Mouse (Mus musculus): ENCODE measurements around the gene Acvr1. TPM values are rescaled to one million over a fixed set of nuclear protein-coding genes. Genes with fewer than 3 reads are reported as not detected.

Acvr1 gene
- polyA plus RNA-seq, 1 experiment from 2014 or later: 8.7 TPM

- no peaks in the 10 kb centered on the region for H3K4me1 ChIP-seq
- no peak overlapping the region for H3K9ac ChIP-seq
- WGBS: 92% methylated on average over 13 of the region's 13 CpGs
- no peak overlapping the region for H3K27ac ChIP-seq
- no peaks in the 10 kb centered on the region for H3K27me3 ChIP-seq
- no peaks in the 10 kb centered on the region for H3K9me3 ChIP-seq
- ATAC-seq (ENCODE audit: insufficient number of reproducible peaks, low FRiP score, low TSS enrichment, low read depth): no peak
- H3K4me3 ChIP-seq: no peak overlapping the region
- H3K36me3 ChIP-seq: peaks cover 3% of the 10 kb centered on the region; the same call in 1 of the 2 replicates
- H3K4me2 ChIP-seq: no peak overlapping the region
These were observed 141.4 kb downstream of the Acvr1 start for GRCm38 (mm10) chr2:58425436-58426004.

DNA sequence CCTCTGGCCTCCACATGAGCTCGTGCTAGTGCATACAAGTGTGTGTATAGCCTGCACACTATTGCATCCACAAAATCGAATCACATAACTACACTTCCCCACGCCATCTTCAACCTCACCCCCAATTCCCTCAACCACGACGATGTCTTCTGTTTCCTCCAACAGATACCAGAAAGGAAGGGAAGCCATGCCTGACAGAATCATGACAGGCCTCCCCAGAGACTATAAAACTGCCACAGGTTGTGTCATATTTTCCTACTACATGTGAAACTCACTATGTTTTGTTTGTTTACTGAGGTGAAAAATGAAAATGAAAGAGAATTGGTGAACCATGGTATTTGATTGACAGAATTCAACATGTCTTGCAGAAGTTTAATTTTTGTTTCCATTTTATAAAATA is 143.6 kb downstream of the Acvr1 start:
- H3K4me1 ChIP-seq: no peaks in the 10 kb centered on the region
- no peak for ATAC-seq (ENCODE audit: insufficient number of reproducible peaks, low FRiP score, low TSS enrichment, low read depth)
- peaks cover 3% of the 10 kb centered on the region; the same call in 1 of the 2 replicates for H3K36me3 ChIP-seq
- H3K27me3 ChIP-seq: no peaks in the 10 kb centered on the region
- no peak overlapping the region for H3K4me2 ChIP-seq
- H3K4me3 ChIP-seq: no peak overlapping the region
- WGBS: 82% methylated on average over 5 of the region's 5 CpGs
- H3K9me3 ChIP-seq: no peaks in the 10 kb centered on the region
- H3K9ac ChIP-seq: no peak overlapping the region
- no peak overlapping the region for H3K27ac ChIP-seq

- H3K27me3 ChIP-seq: no peaks in the 10 kb centered on the region
- no peak overlapping the region for H3K27ac ChIP-seq
- H3K4me2 ChIP-seq: no peak overlapping the region
- H3K4me3 ChIP-seq: no peak overlapping the region
- H3K9ac ChIP-seq: no peak overlapping the region
- 84% methylated on average over 8 of the region's 8 CpGs for WGBS
- no peak for ATAC-seq (ENCODE audit: insufficient number of reproducible peaks, low FRiP score, low TSS enrichment, low read depth)
- H3K9me3 ChIP-seq: no peaks in the 10 kb centered on the region
- H3K36me3 ChIP-seq: peaks cover 3% of the 10 kb centered on the region; the same call in 1 of the 2 replicates
- no peaks in the 10 kb centered on the region for H3K4me1 ChIP-seq
These were observed 147.4 kb downstream of the Acvr1 start for GRCm38 (mm10) chr2:58419571-58419970.

GRCm38 (mm10) chr2:58418109-58418508 is 148.8 kb downstream of the Acvr1 start:
- Histone ChIP-seq H3K4me1 (no peaks in the 10 kb centered on the region), H3K4me2 (no peak overlapping the region), H3K27me3 (no peaks in the 10 kb centered on the region), H3K4me3 (no peak overlapping the region), H3K36me3 (peaks cover 3% of the 10 kb centered on the region; the same call in 1 of the 2 replicates), H3K9me3 (no peaks in the 10 kb centered on the region), H3K27ac (no peak overlapping the region), H3K9ac (no peak overlapping the region)
- no peak for ATAC-seq (ENCODE audit: insufficient number of reproducible peaks, low FRiP score, low TSS enrichment, low read depth)
- 93% methylated on average over 1 of the region's 1 CpGs for WGBS

- H3K27me3 ChIP-seq: no peaks in the 10 kb centered on the region
- no peak overlapping the region for H3K4me2 ChIP-seq
- H3K9ac ChIP-seq: no peak overlapping the region
- no peaks in the 10 kb centered on the region for H3K9me3 ChIP-seq
- H3K27ac ChIP-seq: no peak overlapping the region
- WGBS: 79% methylated on average over 9 of the region's 9 CpGs
- no peaks in the 10 kb centered on the region for H3K4me1 ChIP-seq
- peaks cover 3% of the 10 kb centered on the region; the same call in 1 of the 2 replicates for H3K36me3 ChIP-seq
- ATAC-seq (ENCODE audit: insufficient number of reproducible peaks, low FRiP score, low TSS enrichment, low read depth): no peak
- H3K4me3 ChIP-seq: no peak overlapping the region
These were observed 149.3 kb downstream of the Acvr1 start for GRCm38 (mm10) chr2:58417684-58418083.

DNA sequence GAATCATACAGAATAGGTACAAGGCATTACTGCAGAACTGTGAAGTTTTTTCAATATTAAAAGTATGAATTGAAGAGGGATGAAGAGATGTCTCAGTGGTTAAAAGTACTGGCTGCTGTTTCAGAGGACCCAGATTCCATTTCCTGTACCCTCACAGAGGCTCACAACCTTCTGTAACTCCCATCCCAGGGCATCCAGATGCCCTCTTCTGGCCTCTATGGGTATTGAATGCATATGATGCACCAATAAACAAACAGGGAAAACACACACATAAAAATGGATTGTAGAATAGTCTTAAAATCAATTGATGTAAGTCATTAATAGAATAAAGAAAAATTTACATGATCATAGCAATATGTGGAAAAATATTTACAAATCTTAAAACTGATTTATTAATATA is 151.9 kb downstream of the Acvr1 start:
- Histone ChIP-seq H3K27ac (no peak overlapping the region), H3K27me3 (no peaks in the 10 kb centered on the region), H3K4me2 (no peak overlapping the region), H3K9me3 (no peaks in the 10 kb centered on the region), H3K9ac (no peak overlapping the region), H3K4me3 (no peak overlapping the region), H3K4me1 (no peaks in the 10 kb centered on the region), H3K36me3 (no peaks in the 10 kb centered on the region)
- no peak for ATAC-seq (ENCODE audit: insufficient number of reproducible peaks, low FRiP score, low TSS enrichment, low read depth)

DNA sequence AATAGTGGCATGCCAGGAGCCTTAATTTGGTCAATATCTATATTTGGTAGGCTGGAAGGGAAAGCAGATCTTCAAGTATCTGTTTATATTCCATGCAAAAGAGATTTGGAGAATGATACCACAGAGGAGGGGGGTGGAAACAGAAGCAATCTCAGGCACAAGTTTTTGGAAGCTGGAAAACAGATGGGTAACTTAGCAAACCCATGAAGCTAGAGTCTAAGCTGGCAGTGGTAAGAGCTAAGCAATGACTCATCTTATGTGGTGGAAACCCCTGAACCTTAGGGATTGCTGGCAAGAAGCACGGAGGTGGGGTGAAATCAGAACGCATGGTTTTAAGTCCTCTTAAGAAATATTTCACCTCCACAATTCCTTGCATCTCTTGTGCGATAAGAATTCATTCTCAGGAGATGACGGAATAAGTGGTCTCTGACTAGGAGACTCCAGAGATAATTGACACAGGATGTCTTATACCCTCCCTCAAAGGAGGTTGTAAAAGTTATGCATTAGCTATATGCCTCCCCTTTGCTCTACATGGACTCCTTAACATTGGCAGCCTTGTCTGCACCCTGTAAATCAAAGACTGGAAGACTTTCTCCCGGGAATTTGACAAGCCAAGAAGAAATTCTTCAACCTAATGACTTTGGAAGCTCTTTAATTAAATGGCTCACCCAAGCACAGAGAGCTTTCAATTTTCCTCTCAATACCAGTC is 157.9 kb downstream of the Acvr1 start:
- Histone ChIP-seq H3K9me3 (no peaks in the 10 kb centered on the region), H3K9ac (no peak overlapping the region), H3K27me3 (no peaks in the 10 kb centered on the region), H3K27ac (no peak overlapping the region), H3K4me1 (no peaks in the 10 kb centered on the region), H3K36me3 (no peaks in the 10 kb centered on the region), H3K4me3 (no peak overlapping the region), H3K4me2 (no peak overlapping the region)
- 49% methylated on average over 5 of the region's 5 CpGs for WGBS
- ATAC-seq (ENCODE audit: insufficient number of reproducible peaks, low FRiP score, low TSS enrichment, low read depth): no peak

- Histone ChIP-seq H3K27ac (no peak overlapping the region), H3K27me3 (no peaks in the 10 kb centered on the region), H3K4me3 (no peak overlapping the region), H3K9me3 (no peaks in the 10 kb centered on the region), H3K4me2 (no peak overlapping the region), H3K4me1 (no peaks in the 10 kb centered on the region), H3K9ac (no peak overlapping the region), H3K36me3 (no peaks in the 10 kb centered on the region)
- whole genome bisulfite sequencing: 87% methylated on average over 2 of the region's 2 CpGs
- ATAC-seq (ENCODE audit: insufficient number of reproducible peaks, low FRiP score, low TSS enrichment, low read depth): no peak
These were observed 163.5 kb downstream of the Acvr1 start for GRCm38 (mm10) chr2:58403481-58403880.

DNA sequence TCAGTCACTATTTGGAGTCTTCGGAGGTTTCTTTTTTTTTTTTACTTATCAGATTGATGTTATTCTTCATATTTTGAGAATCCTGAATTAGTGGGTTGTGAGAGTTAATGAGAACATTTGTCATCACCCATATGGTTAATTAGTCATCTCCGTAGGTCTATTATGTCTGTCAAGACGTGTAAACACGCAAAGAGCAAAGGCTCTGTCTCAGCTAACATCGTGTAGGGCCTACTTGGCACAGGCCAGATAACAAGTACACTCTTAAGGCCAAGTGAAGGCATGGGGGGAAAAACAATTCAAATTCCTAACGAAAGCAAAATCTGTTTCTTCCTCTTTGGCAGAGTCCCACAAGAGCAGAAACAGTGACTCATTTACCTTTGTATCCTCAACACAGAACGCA is 178.4 kb downstream of the Acvr1 start:
- Histone ChIP-seq H3K36me3 (no peaks in the 10 kb centered on the region), H3K9me3 (no peaks in the 10 kb centered on the region), H3K27ac (no peak overlapping the region), H3K27me3 (no peaks in the 10 kb centered on the region), H3K4me2 (no peak overlapping the region), H3K9ac (no peak overlapping the region), H3K4me1 (no peaks in the 10 kb centered on the region), H3K4me3 (no peak overlapping the region)
- WGBS: 79% methylated on average over 7 of the region's 7 CpGs
- ATAC-seq (ENCODE audit: insufficient number of reproducible peaks, low FRiP score, low TSS enrichment, low read depth): no peak

GRCm38 (mm10) chr2:58380020-58380419 is 186.9 kb downstream of the Acvr1 start:
- H3K9ac ChIP-seq: no peak overlapping the region
- no peaks in the 10 kb centered on the region for H3K36me3 ChIP-seq
- no peak overlapping the region for H3K27ac ChIP-seq
- WGBS: 74% methylated on average over 5 of the region's 5 CpGs
- no peak for ATAC-seq (ENCODE audit: insufficient number of reproducible peaks, low FRiP score, low TSS enrichment, low read depth)
- no peak overlapping the region for H3K4me2 ChIP-seq
- H3K4me1 ChIP-seq: no peaks in the 10 kb centered on the region
- no peaks in the 10 kb centered on the region for H3K27me3 ChIP-seq
- H3K9me3 ChIP-seq: no peaks in the 10 kb centered on the region
- no peak overlapping the region for H3K4me3 ChIP-seq

GRCm38 (mm10) chr2:58379475-58379874 is 187.5 kb downstream of the Acvr1 start:
- Histone ChIP-seq H3K4me2 (no peak overlapping the region), H3K9me3 (no peaks in the 10 kb centered on the region), H3K4me1 (no peaks in the 10 kb centered on the region), H3K27me3 (no peaks in the 10 kb centered on the region), H3K4me3 (no peak overlapping the region), H3K9ac (no peak overlapping the region), H3K27ac (no peak overlapping the region), H3K36me3 (no peaks in the 10 kb centered on the region)
- 58% methylated on average over 1 of the region's 1 CpGs for WGBS
- no peak for ATAC-seq (ENCODE audit: insufficient number of reproducible peaks, low FRiP score, low TSS enrichment, low read depth)

DNA sequence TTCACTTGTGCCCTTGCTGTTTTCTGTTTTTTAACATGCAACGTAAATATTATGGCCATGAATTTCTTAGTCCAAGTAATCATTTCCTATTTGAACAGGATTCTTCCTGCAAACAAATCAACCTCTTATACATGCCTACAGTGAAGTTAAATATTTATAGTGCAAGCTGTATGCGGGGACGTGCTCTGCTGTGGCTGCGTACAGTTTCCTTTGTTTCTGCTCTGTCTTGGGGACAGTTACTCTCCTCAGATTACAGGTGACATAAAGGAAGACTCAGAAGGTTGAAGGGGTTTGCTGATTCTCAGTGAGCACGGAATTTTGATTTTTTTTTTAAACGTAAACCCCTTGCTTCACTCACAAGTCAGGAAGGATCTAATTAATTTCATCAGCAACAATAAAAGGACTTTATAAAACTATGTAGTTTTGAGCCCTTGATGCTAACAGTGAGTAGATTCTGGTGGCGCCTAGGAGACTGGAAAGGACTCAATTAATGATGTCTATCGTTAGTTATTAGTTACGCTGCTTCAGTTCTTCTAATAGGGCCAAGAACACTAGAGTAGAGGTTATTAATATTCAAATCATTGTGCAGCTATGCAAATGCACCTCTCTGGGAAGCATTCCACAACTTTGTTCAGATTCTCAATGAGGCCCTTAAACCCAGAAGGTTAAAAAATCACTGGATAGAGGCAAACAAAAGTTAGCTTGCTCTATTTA is 189.4 kb downstream of the Acvr1 start:
- WGBS: 63% methylated on average over 9 of the region's 9 CpGs
- no peaks in the 10 kb centered on the region for H3K36me3 ChIP-seq
- no peaks in the 10 kb centered on the region for H3K9me3 ChIP-seq
- no peak overlapping the region for H3K4me3 ChIP-seq
- no peak overlapping the region for H3K9ac ChIP-seq
- no peak overlapping the region for H3K4me2 ChIP-seq
- no peaks in the 10 kb centered on the region for H3K4me1 ChIP-seq
- H3K27me3 ChIP-seq: no peaks in the 10 kb centered on the region
- no peak for ATAC-seq (ENCODE audit: insufficient number of reproducible peaks, low FRiP score, low TSS enrichment, low read depth)
- no peak overlapping the region for H3K27ac ChIP-seq
